Mouse (Mus musculus) neutrophil, adult 5-6 weeks (primary cell): Measurements from ENCODE around the gene Cyp4a10. TPM values are rescaled to one million over a fixed set of nuclear protein-coding genes. Genes with fewer than 3 reads are reported as not detected.
"Not testable (repeated sequence)": the region's sequence is repeated elsewhere in the genome, so short reads cannot be mapped to it uniquely, and the experiment has no call there.

ENCODE experiments used
- ATAC-seq: fragments of 151-379, 151-347 bp; 2 replicates; pipeline ENCODE4 v1.8.0; 2017; ENCODE audit warnings: mild to moderate bottlenecking, moderate TSS enrichment; ENCODE audit not compliant: insufficient number of reproducible peaks, poor library complexity, low FRiP score, severe bottlenecking; ENCODE audit errors: extremely low read depth
- total RNA-seq: library from RNA; stranded (forward); fragments of 200-1000 nt; gene quantifications from 2 replicates; pipeline ENCODE4 v1.2.3, GENCODE M21; 2017

Cyp4a10 gene
- not detected in 2 replicates for total RNA-seq

DNA sequence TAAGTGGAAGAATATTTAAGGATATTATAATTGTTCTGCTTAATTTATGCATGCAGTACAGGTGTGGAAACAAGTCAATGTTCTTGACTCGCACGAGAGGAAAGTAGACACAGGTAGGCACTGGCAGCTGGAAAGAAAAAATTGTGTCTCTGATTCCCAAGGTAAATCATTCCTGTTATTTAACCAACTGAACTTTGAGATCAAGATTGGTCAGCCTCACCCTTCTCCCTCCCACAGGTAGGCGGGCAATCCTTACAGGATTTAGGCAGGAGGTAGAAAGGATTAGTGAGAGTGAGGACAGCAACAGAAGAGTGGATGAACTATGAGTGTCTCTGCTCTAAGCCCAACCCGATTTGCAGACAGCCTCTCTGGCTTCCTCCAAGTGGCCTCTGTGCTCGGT is at the start of gene Cyp4a10:
Cyp4a10 (plus strand) TSS at position 265 of the 400 bp plus-strand sequence.
- not testable (repeated sequence) for ATAC-seq

DNA sequence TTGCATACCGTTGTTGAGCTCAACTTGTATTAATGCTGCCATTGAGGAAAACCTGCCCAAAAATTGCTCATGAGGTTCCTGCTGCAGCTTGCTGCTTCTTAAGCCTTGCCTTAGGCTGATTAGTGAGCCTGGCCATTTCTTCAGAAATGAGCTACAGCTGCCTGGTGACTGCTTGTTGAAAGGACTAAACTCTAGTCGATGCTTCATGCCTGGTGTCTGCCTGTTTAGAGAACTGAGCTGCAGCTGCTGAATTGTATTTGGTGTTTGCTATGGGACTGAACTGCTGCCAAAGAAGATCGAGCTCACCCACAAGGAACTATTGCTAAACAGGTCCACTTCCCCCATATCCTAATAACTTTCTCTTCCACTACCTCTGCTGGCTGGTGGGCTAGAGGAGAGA is 44.5 kb upstream of the Cyp4a10 start:
- ATAC-seq, result not testable (repeated sequence)

DNA sequence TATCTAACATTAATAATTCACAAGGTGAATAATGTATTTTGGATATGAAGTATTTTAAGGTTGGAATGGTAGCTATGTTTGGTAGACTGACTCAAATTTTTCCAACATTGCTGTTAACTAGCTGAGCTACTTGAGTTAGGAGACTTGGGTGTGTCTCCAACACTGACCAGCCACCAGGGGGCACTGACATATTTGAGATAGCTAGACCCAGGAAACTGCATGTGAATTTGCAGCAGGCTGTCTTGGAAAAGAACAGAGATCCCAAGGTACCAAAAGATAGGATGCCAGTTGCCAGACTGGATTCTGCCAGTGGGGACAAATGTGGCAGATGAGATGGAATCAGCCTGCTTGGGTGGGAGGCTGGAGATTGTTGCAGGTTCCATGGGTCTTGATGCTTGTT is 42.0 kb upstream of the Cyp4a10 start:
- ATAC-seq, result not testable (repeated sequence)

DNA sequence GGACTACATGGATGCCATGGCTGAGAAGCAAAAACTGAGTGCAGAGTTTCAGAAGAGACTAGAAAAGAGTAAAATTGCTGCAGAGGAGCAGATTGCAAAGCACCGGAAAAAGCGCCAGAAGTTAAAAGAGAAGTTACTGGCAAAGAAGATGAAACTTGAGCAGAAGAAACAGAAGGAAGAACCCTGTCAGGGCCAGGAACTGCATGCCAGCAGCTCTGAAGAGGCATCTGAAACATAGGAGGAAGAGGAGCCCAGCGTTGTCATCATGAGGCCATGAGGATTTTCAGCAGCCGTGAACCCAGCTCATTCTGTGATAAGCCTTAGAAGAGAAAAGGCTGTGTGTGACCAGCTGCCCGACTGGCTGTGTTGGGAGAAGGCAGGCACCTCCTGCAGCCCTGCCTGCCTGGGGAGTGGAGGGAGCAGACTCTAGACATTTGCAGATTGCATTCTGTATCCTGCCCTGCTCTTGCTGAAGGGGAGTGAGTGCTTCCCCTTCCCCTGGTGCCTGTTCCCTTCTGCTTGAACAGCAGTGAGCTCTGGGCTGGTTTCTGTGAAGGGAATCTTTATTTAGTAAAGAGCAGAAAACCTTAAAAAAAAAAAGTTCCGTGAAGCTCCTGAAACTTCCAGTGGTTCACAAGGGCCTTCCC is 36.9 kb upstream of the Cyp4a10 start:
- ATAC-seq, result no peak

DNA sequence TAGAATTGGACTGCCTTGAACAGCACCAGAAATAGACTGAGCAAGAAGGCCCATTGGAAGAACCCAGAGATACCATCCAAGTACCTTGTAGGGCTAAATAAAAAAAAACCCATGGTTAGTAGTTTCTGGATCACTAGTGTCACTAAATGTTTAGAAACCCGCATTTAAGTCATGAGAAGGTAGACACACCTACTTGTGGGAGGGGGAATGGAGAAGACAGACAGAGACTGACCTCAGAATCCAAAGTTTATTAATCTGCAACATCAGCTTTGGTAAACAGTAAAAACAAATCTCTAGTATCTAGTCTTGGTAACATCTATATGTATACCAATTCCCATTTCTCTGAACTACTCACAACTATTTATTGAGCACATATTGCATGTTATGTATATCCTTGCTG is 22.1 kb upstream of the Cyp4a10 start, which contains the start of gene Cyp4a14:
Cyp4a14 (minus strand) TSS at position 142 of the 400 bp plus-strand sequence.
- no peak for ATAC-seq

GRCm38 (mm10) chr4:115497466-115497865 is 20.6 kb upstream of the Cyp4a10 start:
- no peak for ATAC-seq

GRCm38 (mm10) chr4:115513964-115514363 is 4.1 kb upstream of the Cyp4a10 start:
- not testable (repeated sequence) for ATAC-seq

DNA sequence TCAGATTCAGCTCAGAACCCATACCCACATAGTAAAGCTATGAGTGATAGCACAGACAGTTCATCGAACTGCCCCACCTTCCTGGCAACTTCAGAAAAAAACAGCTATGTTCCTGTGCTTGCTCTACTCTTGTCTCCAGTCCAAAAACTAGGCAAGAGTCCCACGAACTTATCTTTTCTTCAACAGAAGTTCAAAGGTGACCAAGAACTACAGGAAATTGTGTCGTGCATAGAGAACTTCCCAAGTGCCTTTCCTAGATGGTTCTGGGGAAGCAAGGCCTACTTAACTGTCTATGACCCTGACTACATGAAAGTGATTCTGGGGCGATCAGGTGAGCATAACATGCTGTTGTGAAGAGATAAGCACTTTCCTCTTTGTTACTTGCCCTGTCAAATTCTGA is 1.4 kb downstream of the Cyp4a10 start:
- ATAC-seq, result no peak

- ATAC-seq, result no peak
Observed at GRCm38 (mm10) chr4:115521766-115522165, 3.7 kb downstream of the Cyp4a10 start.

- no peak for ATAC-seq
Observed at GRCm38 (mm10) chr4:115545101-115545500, 27.0 kb downstream of the Cyp4a10 start.

DNA sequence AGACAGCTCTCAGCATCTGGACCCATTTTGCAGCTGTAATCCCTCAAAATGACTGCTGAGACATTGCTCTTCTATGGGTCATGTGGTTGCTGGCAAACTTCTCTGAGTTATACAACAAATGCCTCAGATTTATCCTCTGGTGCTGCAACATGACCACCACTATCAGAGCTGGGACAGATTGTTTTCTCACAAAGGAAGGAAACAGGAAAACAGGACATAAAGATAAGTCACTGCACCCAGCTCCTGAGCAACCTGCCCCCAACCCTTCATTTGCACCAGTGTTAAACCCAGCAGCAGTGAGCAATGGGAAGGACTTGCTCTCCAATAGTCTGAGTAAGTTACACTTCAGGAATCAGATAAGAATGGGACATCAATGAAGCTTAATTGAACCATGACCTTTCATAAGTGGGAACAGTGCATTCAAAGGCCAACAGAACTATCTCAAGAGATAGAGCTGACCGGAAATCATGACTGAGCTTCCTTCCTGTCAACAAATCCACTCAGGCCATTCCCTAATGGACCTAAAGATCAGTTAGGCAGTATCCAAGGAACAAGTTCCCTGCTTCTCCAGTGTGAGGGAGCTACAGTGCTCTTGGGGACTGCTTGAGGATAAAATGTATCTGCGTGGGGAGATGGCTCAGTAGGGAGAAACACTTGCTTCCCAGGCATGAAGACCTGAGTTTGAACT is 28.2 kb downstream of the Cyp4a10 start:
- no peak for ATAC-seq

GRCm38 (mm10) chr4:115552726-115553125 is 34.7 kb downstream of the Cyp4a10 start:
- no peak for ATAC-seq

DNA sequence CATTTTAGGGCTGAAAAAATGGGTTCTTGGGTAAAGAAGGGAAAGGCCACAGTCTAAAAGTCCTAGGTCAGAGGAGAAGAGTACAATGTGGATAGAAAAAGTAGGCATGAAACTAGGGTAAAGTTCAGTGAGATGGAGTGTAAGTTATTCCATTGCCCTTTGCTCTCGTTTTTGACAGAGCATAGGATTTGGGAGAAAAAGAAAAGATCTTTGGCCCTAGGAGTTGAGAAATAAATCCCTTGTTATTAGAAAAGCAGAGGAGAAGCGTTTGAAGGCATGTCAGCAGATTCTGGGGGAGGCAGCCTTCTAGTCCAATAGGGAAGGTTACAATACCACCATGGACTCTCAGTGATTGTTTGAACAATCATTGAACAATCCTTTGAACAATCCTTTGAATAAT is 37.4 kb downstream of the Cyp4a10 start:
- no peak for ATAC-seq

GRCm38 (mm10) chr4:115557861-115558561 is 39.9 kb downstream of the Cyp4a10 start:
- no peak for ATAC-seq

DNA sequence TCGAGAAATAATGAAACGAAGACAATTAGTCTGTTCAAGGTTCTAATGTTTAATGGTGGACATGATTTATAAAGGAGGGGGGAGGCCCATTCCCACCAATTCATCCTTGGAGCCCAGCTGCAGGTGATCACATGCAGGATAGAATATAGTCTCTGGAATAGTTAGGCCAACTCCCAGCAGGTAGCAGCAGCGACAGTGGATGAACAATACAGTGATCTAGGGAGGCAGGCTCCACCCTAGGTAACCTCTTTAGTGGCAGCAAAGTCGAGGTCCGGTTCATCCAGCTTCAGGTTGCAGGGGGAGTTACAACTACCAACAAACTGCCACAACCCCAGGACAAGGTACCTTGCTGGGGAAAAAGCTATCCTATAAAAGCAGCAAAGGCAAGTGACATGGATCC is 43.2 kb downstream of the Cyp4a10 start:
- ATAC-seq, result not testable (repeated sequence)

GRCm38 (mm10) chr4:115563401-115563800 is 45.3 kb downstream of the Cyp4a10 start, which contains the start of gene Cyp4a31:
Gene Cyp4a31, plus strand, starts transcription at chr4:115563649.
- ATAC-seq, result no peak

DNA sequence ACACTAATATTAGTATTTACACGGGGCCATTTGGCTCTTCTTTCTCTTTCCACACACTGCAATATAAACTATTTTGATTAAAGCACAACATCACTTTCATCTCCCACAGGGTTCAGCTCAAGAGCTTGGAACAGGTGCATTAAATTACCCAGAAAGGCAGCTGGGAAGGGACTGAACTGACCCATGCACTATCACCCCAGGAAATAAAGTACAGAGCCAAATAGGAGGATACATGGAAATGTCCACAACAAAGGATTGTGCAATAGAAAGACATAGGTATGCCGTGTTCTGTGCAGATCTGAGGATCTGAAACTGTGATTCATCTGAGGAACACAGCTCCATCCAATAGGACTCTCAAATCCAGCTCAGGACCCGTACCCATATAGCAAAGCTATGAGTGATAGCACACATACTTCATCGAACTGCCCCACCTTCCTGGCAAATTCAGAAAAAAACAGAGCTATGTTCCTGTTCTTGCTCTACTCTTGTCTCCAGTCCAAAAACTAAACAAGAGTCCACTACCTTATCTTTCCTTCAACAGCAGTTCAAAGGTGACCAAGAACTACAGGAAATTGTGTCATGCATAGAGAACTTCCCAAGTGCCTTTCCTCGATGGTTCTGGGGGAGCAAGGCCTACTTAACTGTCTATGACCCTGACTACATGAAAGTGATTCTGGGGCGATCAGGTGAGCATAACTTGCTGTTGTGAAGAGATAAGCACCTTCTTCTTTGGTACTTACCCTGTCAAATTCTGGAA is 46.6 kb downstream of the Cyp4a10 start:
- not testable (repeated sequence) for ATAC-seq

DNA sequence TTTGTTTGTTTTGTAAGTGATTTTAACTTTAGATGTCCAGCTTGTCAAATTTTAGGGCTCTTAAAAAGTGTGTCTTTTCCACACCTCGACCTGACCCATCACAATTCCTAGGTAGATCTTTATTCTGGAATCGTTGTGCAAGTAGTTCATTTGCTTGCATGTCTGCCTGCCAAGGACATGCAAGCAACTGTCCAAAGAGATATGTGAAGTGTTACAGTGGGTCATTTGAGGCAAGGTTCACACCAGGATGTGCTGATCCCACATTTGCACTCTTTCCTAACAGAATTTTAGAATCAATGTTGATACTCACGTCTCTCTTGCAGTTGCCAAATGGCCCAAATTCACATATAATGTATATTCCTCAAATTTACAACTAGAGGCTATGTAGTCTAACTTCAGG is 57.2 kb downstream of the Cyp4a10 start:
- ATAC-seq, result no peak

- no peak for ATAC-seq
Observed at GRCm38 (mm10) chr4:115575776-115576175, 57.7 kb downstream of the Cyp4a10 start.
